Mouse (Mus musculus): ENCODE results near the gene Atxn2l.

GRCm38 (mm10) chr7:126463547-126463946 is 39.7 kb downstream of the Atxn2l start:
- no peak for TF ChIP-seq CTCF (conservative IDR thresholded peaks at IDR 0.05; ENCODE audit: insufficient read depth, insufficient read length, low read depth, low read length)
- TF ChIP-seq POLR2A (IDR thresholded peaks at IDR 0.05; ENCODE audit: low read depth, low read length): no peak

Measured in kidney, adult 2 months (tissue).